Mouse (Mus musculus) bone marrow, adult 2 months (tissue): ENCODE results near the gene Cacna2d3.

Experiments
- CTCF ChIP-seq: fragments of 200-500 bp; IDR thresholded peaks from 2 replicates; pipeline ENCODE4 v1.5.1; 2011; ENCODE audit warnings: low read length, control low read depth; ENCODE audit not compliant: control insufficient read depth, insufficient read depth
- POLR2A ChIP-seq: fragments of 200-500 bp; IDR thresholded peaks from 2 replicates; pipeline ENCODE4 v1.6.1; 2011; ENCODE audit warnings: low read depth, mild to moderate bottlenecking, control low read depth, low read length, borderline replicate concordance; ENCODE audit not compliant: control insufficient read depth

GRCm38 (mm10) chr14:29341581-29341980, 380.1 kb downstream of the Cacna2d3 start:
- TF ChIP-seq CTCF, result no peak
- TF ChIP-seq POLR2A, result no peak
